Mouse (Mus musculus) spleen, adult 2 months (tissue): ENCODE measurements at regions not wholly inside any gene's neighbourhood (a gene's known extent, or its start where the extent isn't known, plus 50 kb on each side); places are given as distances from the start of the nearest gene placed in this dataset.

Experiments
- CTCF ChIP-seq: fragments of 200-500 bp; IDR thresholded peaks from 2 replicates; pipeline ENCODE4 v1.5.1; 2011; ENCODE audit warnings: mild to moderate bottlenecking, inconsistent platforms; ENCODE audit not compliant: insufficient read depth, insufficient read length, insufficient replicate concordance; ENCODE audit errors: extremely low read depth
- POLR2A ChIP-seq: fragments of 200-500 bp; IDR thresholded peaks from 2 replicates; pipeline ENCODE4 v1.6.1; 2011; ENCODE audit warnings: low read depth, low read length, inconsistent platforms

DNA sequence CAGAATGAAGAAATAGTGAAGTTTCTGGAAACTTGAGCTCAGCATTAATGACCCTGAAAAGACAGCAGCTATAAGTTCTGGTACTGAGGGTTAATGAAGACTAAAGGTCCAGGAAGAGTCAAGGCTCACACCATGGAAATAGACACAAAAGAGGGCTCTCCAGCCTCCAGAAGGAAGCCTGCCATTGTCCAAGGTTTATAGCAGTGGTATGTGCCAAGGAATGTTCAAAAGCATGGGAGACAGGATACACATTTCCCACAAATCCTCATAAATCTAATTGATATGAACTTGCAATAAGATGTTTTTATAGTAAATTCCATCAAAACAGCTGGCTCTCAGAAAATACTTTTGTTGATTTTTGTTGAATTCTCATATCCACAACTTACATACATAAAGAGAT is 144.4 kb downstream of the Ndufa4 start:
- no peak for TF ChIP-seq POLR2A
- no peak for TF ChIP-seq CTCF
